Mouse (Mus musculus) kidney, postnatal 4 days (tissue): ENCODE measurements at regions not wholly inside any gene's neighbourhood (a gene's known extent, or its start where the extent isn't known, plus 50 kb on each side); places are given as distances from the start of the nearest gene placed in this dataset.

Source experiments
- DNase-seq, 2 experiments: peaks; one replicate each; pipeline ENCODE4 v3.0.0; 2021; ENCODE audit warnings: mixed read lengths in 2 of 2

GRCm38 (mm10) chr7:84800966-84801365, 52.4 kb upstream of the Olfr291 start:
- peak in 1 of 2 experiments; percentile 1 for DNase-seq

- no peak for DNase-seq
Observed at GRCm38 (mm10) chr7:84794655-84795054, 58.7 kb upstream of the Olfr291 start.

- peak; percentile 91 to 93 for DNase-seq
Observed at GRCm38 (mm10) chr7:84779276-84779825, 74.0 kb upstream of the Olfr291 start.

GRCm38 (mm10) chr7:84777696-84778095, 75.7 kb upstream of the Olfr291 start:
- DNase-seq: no peak

GRCm38 (mm10) chr7:84756261-84756660, 66.5 kb upstream of the Zfand6 start:
- DNase-seq: no peak

GRCm38 (mm10) chr7:84753361-84753760, 63.6 kb upstream of the Zfand6 start:
- DNase-seq: no peak

- DNase-seq: peak; percentile 75 to 80
Observed at GRCm38 (mm10) chr7:84749434-84750301, 59.9 kb upstream of the Zfand6 start.

- DNase-seq: no peak
Observed at GRCm38 (mm10) chr7:84747847-84748246, 58.1 kb upstream of the Zfand6 start.

- DNase-seq: no peak
Observed at GRCm38 (mm10) chr7:84744321-84745070, 54.7 kb upstream of the Zfand6 start.

GRCm38 (mm10) chr7:84739965-84740390, 50.2 kb upstream of the Zfand6 start:
- peak; percentile 31 to 45 for DNase-seq
